Mouse (Mus musculus) lung, postnatal 0 days (tissue): ENCODE measurements at regions not wholly inside any gene's neighbourhood (a gene's known extent, or its start where the extent isn't known, plus 50 kb on each side); places are given as distances from the start of the nearest gene placed in this dataset.

Source experiments
- CTCF ChIP-seq: IDR thresholded peaks from 2 replicates; pipeline ENCODE4 v1.5.1; 2016; ENCODE audit warnings: antibody characterized with exemption, mild to moderate bottlenecking
- EP300 ChIP-seq: IDR thresholded peaks from 2 replicates; pipeline ENCODE4 v1.6.1; 2016; ENCODE audit warnings: antibody characterized with exemption, mild to moderate bottlenecking, control low read depth

DNA sequence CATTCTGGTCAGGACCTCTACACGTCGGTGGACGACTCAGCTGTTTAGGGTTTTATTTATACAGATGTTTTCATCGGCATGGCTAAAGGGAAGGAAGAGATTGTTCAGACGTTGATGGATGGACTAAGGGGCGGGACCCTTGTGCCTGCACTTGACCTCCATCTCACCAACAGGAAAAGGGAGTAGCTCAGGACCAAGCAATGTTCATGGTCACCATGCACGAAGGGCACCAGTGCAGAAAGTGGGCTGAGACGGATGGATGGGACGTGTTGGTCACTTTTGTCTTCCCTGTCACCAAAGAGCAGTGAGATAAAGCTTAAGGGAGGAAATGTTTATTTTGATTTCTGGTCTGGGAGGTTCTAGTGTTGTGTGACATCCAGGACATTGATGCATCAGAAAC is 193.8 kb upstream of the Ift57 start:
- no peak for TF ChIP-seq CTCF
- TF ChIP-seq EP300, result peak; percentile 64; the same call in 1 of the 2 replicates
